ENCODE assay signal across 8 mouse cellular contexts in the genomic region with DNA sequence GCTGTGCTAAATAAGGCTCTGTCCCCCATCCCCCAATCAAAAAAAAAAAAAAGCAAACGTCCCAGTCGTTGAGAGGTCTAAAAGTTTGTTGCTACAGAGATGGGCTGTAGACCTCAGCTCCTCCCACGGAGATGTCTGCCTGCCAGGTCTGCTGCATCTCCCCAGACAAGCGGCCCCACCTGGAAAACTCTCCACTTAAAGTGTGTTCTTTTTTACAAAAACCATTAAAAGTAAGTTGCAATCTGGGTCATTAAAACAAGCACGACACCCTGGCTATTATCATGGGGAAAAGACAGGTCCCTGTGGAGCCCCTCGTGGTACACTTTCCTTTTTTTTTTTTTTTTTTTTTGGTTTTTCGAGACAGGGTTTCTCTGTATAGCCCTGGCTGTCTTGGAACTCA. TPM values are rescaled to one million over a fixed set of nuclear protein-coding genes. Genes with fewer than 3 reads are reported as not detected.
DNase-seq lines count a peak whose midpoint lies in the region; ATAC-seq and TF ChIP-seq lines count a peak whose summit lies in the region.

No protein-coding gene starts in this region.

- WGBS in lung, embryonic 14.5 days, result 18% methylated on average over 7 of the region's 7 CpGs
- WGBS in forebrain, embryonic 11.5 days, result 25% methylated on average over 7 of the region's 7 CpGs
- WGBS in limb, embryonic 12.5 days, result 10% methylated on average over 7 of the region's 7 CpGs
- 12% methylated on average over 7 of the region's 7 CpGs for WGBS in neural tube, embryonic 14.5 days

- H3K4me1 ChIP-seq in lung, embryonic 14.5 days (ENCODE audit: insufficient read depth), result no peaks in the 10 kb centered on the region
- H3K4me1 ChIP-seq in forebrain, embryonic 11.5 days (replicated peaks; ENCODE audit: control insufficient read depth, insufficient read depth, low read length), result no peaks in the 10 kb centered on the region; the same call in none of the 2 replicates
- peaks cover 11% of the 10 kb centered on the region for H3K4me1 ChIP-seq in limb, embryonic 12.5 days (replicated peaks)
- H3K4me1 ChIP-seq in neural tube, embryonic 14.5 days (ENCODE audit: control insufficient read depth, insufficient read depth, low read length), result peaks cover 4% of the 10 kb centered on the region; the same call in 1 of the 2 replicates

- no peaks in the 10 kb centered on the region; the same call in 1 of the 2 replicates for H3K27me3 ChIP-seq in lung, embryonic 14.5 days (ENCODE audit: insufficient read depth, low read length)
- no peaks in the 10 kb centered on the region for H3K27me3 ChIP-seq in forebrain, embryonic 11.5 days (ENCODE audit: control insufficient read depth, insufficient read depth, low read length)
- no peaks in the 10 kb centered on the region for H3K27me3 ChIP-seq in limb, embryonic 12.5 days
- no peaks in the 10 kb centered on the region for H3K27me3 ChIP-seq in neural tube, embryonic 14.5 days (ENCODE audit: control insufficient read depth, insufficient read depth, low read length)

- H3K27ac ChIP-seq in lung, embryonic 14.5 days (ENCODE audit: low read depth), result no peak overlapping the region
- no peak overlapping the region for H3K27ac ChIP-seq in forebrain, embryonic 11.5 days (ENCODE audit: low read depth, low read length)
- H3K27ac ChIP-seq in limb, embryonic 12.5 days, result no peak overlapping the region
- no peak overlapping the region for H3K27ac ChIP-seq in neural tube, embryonic 14.5 days (ENCODE audit: low read depth, low read length)

- no peaks in the 10 kb centered on the region for H3K9me3 ChIP-seq in lung, embryonic 14.5 days (ENCODE audit: low read depth, low read length)
- H3K9me3 ChIP-seq in forebrain, embryonic 11.5 days (ENCODE audit: control insufficient read depth, low read length), result no peaks in the 10 kb centered on the region
- H3K9me3 ChIP-seq in limb, embryonic 12.5 days, result no peaks in the 10 kb centered on the region
- no peaks in the 10 kb centered on the region for H3K9me3 ChIP-seq in neural tube, embryonic 14.5 days (ENCODE audit: control insufficient read depth, low read length)

- peak overlapping the region; percentile 43 for H3K4me3 ChIP-seq in lung, embryonic 14.5 days (ENCODE audit: low read depth, low read length)
- no peak overlapping the region; the same call in 1 of the 2 replicates for H3K4me3 ChIP-seq in forebrain, embryonic 11.5 days (ENCODE audit: low read depth, low read length)
- H3K4me3 ChIP-seq in limb, embryonic 12.5 days (replicated peaks), result peak overlapping the region; percentile 42
- no peak overlapping the region for H3K4me3 ChIP-seq in neural tube, embryonic 14.5 days (ENCODE audit: low read depth, low read length)

- DNase-seq in lung, embryonic 14.5 days, result peak; percentile 21
- DNase-seq in lung, postnatal 36 days, result no peak
- no peak for DNase-seq in forebrain, embryonic 11.5 days (ENCODE audit: low spot score)
- no peak for DNase-seq in thymus, postnatal 0 days (ENCODE audit: low spot score)
- no peak for DNase-seq in urinary bladder, adult 18-20 months (ENCODE audit: low spot score in 2 of 2)
- no peak for DNase-seq in layer of hippocampus, adult 18-20 months (ENCODE audit: low spot score in 2 of 2)

- H3K4me2 ChIP-seq in lung, embryonic 14.5 days, result peak overlapping the region; percentile 83
- peak overlapping the region; percentile 55; the same call in 1 of the 2 replicates for H3K4me2 ChIP-seq in forebrain, embryonic 11.5 days (ENCODE audit: low read depth, low read length, severe bottlenecking)
- H3K4me2 ChIP-seq in limb, embryonic 12.5 days, result peak overlapping the region; percentile 76
- peak overlapping the region; percentile 50; the same call in 1 of the 2 replicates for H3K4me2 ChIP-seq in neural tube, embryonic 14.5 days (ENCODE audit: low read depth, low read length)

- peak; percentile 5 for ATAC-seq in lung, embryonic 14.5 days (ENCODE audit: insufficient read depth)
- no peak for ATAC-seq in forebrain, embryonic 11.5 days (replicated peaks; ENCODE audit: low FRiP score)
- no peak for ATAC-seq in limb, embryonic 12.5 days (ENCODE audit: insufficient number of reproducible peaks, insufficient read depth, low FRiP score, low TSS enrichment, low read depth)
- ATAC-seq in neural tube, embryonic 14.5 days (ENCODE audit: low read depth), result no peak

- peak overlapping the region; percentile 46; the same call in 1 of the 2 replicates for H3K9ac ChIP-seq in lung, embryonic 14.5 days
- peak overlapping the region; percentile 32; the same call in 1 of the 2 replicates for H3K9ac ChIP-seq in forebrain, embryonic 11.5 days (ENCODE audit: low read length)
- H3K9ac ChIP-seq in limb, embryonic 12.5 days (replicated peaks), result peak overlapping the region; percentile 27; the same call in 1 of the 2 replicates
- H3K9ac ChIP-seq in neural tube, embryonic 14.5 days (replicated peaks; ENCODE audit: low read depth, low read length), result no peak overlapping the region

- peaks cover 1% of the 10 kb centered on the region; the same call in 1 of the 2 replicates for H3K36me3 ChIP-seq in lung, embryonic 14.5 days (ENCODE audit: insufficient read depth)
- no peaks in the 10 kb centered on the region for H3K36me3 ChIP-seq in forebrain, embryonic 11.5 days (ENCODE audit: control insufficient read depth, insufficient read depth, low read length)
- peaks cover 17% of the 10 kb centered on the region; the same call in 1 of the 2 replicates for H3K36me3 ChIP-seq in limb, embryonic 12.5 days
- H3K36me3 ChIP-seq in neural tube, embryonic 14.5 days (ENCODE audit: control insufficient read depth, insufficient read depth, low read length), result 0 out of 2 replicates have a peak, but pooled peaks cover 3% of the 10 kb centered on the region

- no peak for TF ChIP-seq CTCF in lung, embryonic 14.5 days (IDR thresholded peaks at IDR 0.05; ENCODE audit: low read depth)

RNA-seq across cellular contexts. Expression of gene Pdpk1, which starts 0.7 kb away (rescaled TPM):
- 34.9 and 37.3 TPM in 2 replicates for polyA plus RNA-seq in lung, embryonic 14.5 days (2014; fragmentation: Nextera tagmentation; extraction: Ambion mirVana)
- polyA plus RNA-seq in forebrain, embryonic 11.5 days (2014; fragmentation: Nextera tagmentation; extraction: Ambion mirVana), result 46.6 and 47.5 TPM in 2 replicates
- 38.5 and 39.1 TPM in 2 replicates for polyA plus RNA-seq in limb, embryonic 12.5 days (2016; fragmentation: Nextera tagmentation; extraction: Ambion mirVana)
- polyA plus RNA-seq in neural tube, embryonic 14.5 days (2014; fragmentation: Nextera tagmentation; extraction: Ambion mirVana), result 80.5 and 83.9 TPM in 2 replicates
- 48.3 and 62.0 TPM in 2 replicates for polyA plus RNA-seq in thymus, postnatal 0 days (2015; fragmentation: Nextera tagmentation; extraction: Ambion mirVana)
- 100 to 1,000 TPM; 104 to 113 TPM for total RNA-seq in layer of hippocampus, adult 18-20 months (2021)

RNA-seq across cellular contexts. Expression of gene Amdhd2, which starts 12.2 kb away (rescaled TPM):
- 23.6 and 33.3 TPM in 2 replicates for polyA plus RNA-seq in lung, embryonic 14.5 days (2014; fragmentation: Nextera tagmentation; extraction: Ambion mirVana)
- polyA plus RNA-seq in forebrain, embryonic 11.5 days (2014; fragmentation: Nextera tagmentation; extraction: Ambion mirVana), result 29.5 and 34.7 TPM in 2 replicates
- polyA plus RNA-seq in limb, embryonic 12.5 days (2016; fragmentation: Nextera tagmentation; extraction: Ambion mirVana), result 38.5 and 40.2 TPM in 2 replicates
- 28.8 and 31.6 TPM in 2 replicates for polyA plus RNA-seq in neural tube, embryonic 14.5 days (2014; fragmentation: Nextera tagmentation; extraction: Ambion mirVana)
- 27.3 and 29.8 TPM in 2 replicates for polyA plus RNA-seq in thymus, postnatal 0 days (2015; fragmentation: Nextera tagmentation; extraction: Ambion mirVana)
- total RNA-seq in layer of hippocampus, adult 18-20 months (2021), result 10 to 100 TPM; 31.0 to 31.7 TPM

RNA-seq across cellular contexts. Expression of gene Atp6v0c, which starts 18.1 kb away (rescaled TPM):
- polyA plus RNA-seq in lung, embryonic 14.5 days (2014; fragmentation: Nextera tagmentation; extraction: Ambion mirVana), result 450 and 473 TPM in 2 replicates
- polyA plus RNA-seq in forebrain, embryonic 11.5 days (2014; fragmentation: Nextera tagmentation; extraction: Ambion mirVana), result 394 and 453 TPM in 2 replicates
- 392 and 404 TPM in 2 replicates for polyA plus RNA-seq in limb, embryonic 12.5 days (2016; fragmentation: Nextera tagmentation; extraction: Ambion mirVana)
- 1,444 and 1,794 TPM in 2 replicates for polyA plus RNA-seq in neural tube, embryonic 14.5 days (2014; fragmentation: Nextera tagmentation; extraction: Ambion mirVana)
- 506 and 523 TPM in 2 replicates for polyA plus RNA-seq in thymus, postnatal 0 days (2015; fragmentation: Nextera tagmentation; extraction: Ambion mirVana)
- 1,000 to 10,000 TPM; 1,141 to 1,201 TPM for total RNA-seq in layer of hippocampus, adult 18-20 months (2021)

RNA-seq across cellular contexts. Expression of gene Tbc1d24, which starts 54.0 kb away (rescaled TPM):
- 6.4 and 7.0 TPM in 2 replicates for polyA plus RNA-seq in lung, embryonic 14.5 days (2014; fragmentation: Nextera tagmentation; extraction: Ambion mirVana)
- polyA plus RNA-seq in forebrain, embryonic 11.5 days (2014; fragmentation: Nextera tagmentation; extraction: Ambion mirVana), result 8.3 and 8.4 TPM in 2 replicates
- 6.7 and 9.9 TPM in 2 replicates for polyA plus RNA-seq in limb, embryonic 12.5 days (2016; fragmentation: Nextera tagmentation; extraction: Ambion mirVana)
- 29.2 and 34.7 TPM in 2 replicates for polyA plus RNA-seq in neural tube, embryonic 14.5 days (2014; fragmentation: Nextera tagmentation; extraction: Ambion mirVana)
- polyA plus RNA-seq in thymus, postnatal 0 days (2015; fragmentation: Nextera tagmentation; extraction: Ambion mirVana), result 1.4 and 1.5 TPM in 2 replicates
- total RNA-seq in layer of hippocampus, adult 18-20 months (2021), result 10 to 100 TPM; 54.2 to 57.6 TPM

RNA-seq across cellular contexts. Expression of gene Ntn3, which starts 57.9 kb away (rescaled TPM):
- 8.2 and 10.3 TPM in 2 replicates for polyA plus RNA-seq in lung, embryonic 14.5 days (2014; fragmentation: Nextera tagmentation; extraction: Ambion mirVana)
- 3.8 and 4.9 TPM in 2 replicates for polyA plus RNA-seq in forebrain, embryonic 11.5 days (2014; fragmentation: Nextera tagmentation; extraction: Ambion mirVana)
- 19.5 and 19.8 TPM in 2 replicates for polyA plus RNA-seq in limb, embryonic 12.5 days (2016; fragmentation: Nextera tagmentation; extraction: Ambion mirVana)
- polyA plus RNA-seq in neural tube, embryonic 14.5 days (2014; fragmentation: Nextera tagmentation; extraction: Ambion mirVana), result 5.0 and 5.3 TPM in 2 replicates
- polyA plus RNA-seq in thymus, postnatal 0 days (2015; fragmentation: Nextera tagmentation; extraction: Ambion mirVana), result 0.19 and 0.29 TPM in 2 replicates
- total RNA-seq in layer of hippocampus, adult 18-20 months (2021), result 1 to 10 TPM; 7.5 to 9.9 TPM

Comparison
In these comparisons a context has a peak if more than half of its experiments do, and no peak if none do; other contexts are left out.
1. H3K4me3 ChIP-seq: peak in lung, embryonic 14.5 days (single experiment) and limb, embryonic 12.5 days (single experiment); none in forebrain, embryonic 11.5 days (single experiment) and neural tube, embryonic 14.5 days (single experiment).
2. Peak in every context shown above with its lines, with median percentiles within 50 percentile points of each other: H3K4me2 ChIP-seq.